Mouse (Mus musculus) heart, postnatal 0 days (tissue): ENCODE data around the gene Clip2. TPM values are rescaled to one million over a fixed set of nuclear protein-coding genes. Genes with fewer than 3 reads are reported as not detected.

ENCODE experiments used
- ATAC-seq: fragments of 200-750 bp; cut with Nextera tagmentation; 2 replicates; pipeline ENCODE4 v1.8.0; 2017; ENCODE audit warnings: low read depth, moderate number of reproducible peaks, moderate library complexity; ENCODE audit not compliant: insufficient read depth
- DNase-seq: peaks from one replicate; pipeline ENCODE4 v3.0.0-alpha.2; 2016; ENCODE audit warnings: low spot score
- H3K27ac ChIP-seq: fragments of 300-500 bp; sonication (generic); 2 replicates; pipeline ENCODE4 v1.5.1; 2014; ENCODE audit warnings: low read depth, mild to moderate bottlenecking
- H3K27me3 ChIP-seq: fragments of 300-500 bp; sonication (generic); 2 replicates; pipeline ENCODE4 v1.6.1; 2014; ENCODE audit warnings: low read length, mixed read lengths; ENCODE audit not compliant: control insufficient read depth, insufficient read depth
- H3K36me3 ChIP-seq: fragments of 300-500 bp; sonication (generic); replicated peaks from 2 replicates; pipeline ENCODE4 v1.6.1; 2014; ENCODE audit warnings: low read length, mixed read lengths; ENCODE audit not compliant: control insufficient read depth, insufficient read depth
- H3K4me1 ChIP-seq: fragments of 300-500 bp; sonication (generic); 2 replicates; pipeline ENCODE4 v1.6.1; 2014; ENCODE audit warnings: antibody characterized with exemption; ENCODE audit not compliant: control insufficient read depth, insufficient read depth
- H3K4me2 ChIP-seq: fragments of 300-500 bp; sonication (generic); 2 replicates; pipeline ENCODE4 v1.6.1; 2014; ENCODE audit warnings: low read depth, mild to moderate bottlenecking, low read length, moderate library complexity
- H3K4me3 ChIP-seq: fragments of 300-500 bp; sonication (generic); 2 replicates; pipeline ENCODE4 v1.5.1; 2014; ENCODE audit warnings: low read depth, low read length
- H3K9ac ChIP-seq: fragments of 300-500 bp; sonication (generic); replicated peaks from 2 replicates; pipeline ENCODE4 v1.6.1; 2014; ENCODE audit warnings: low read depth, low read length, mixed read lengths
- H3K9me3 ChIP-seq: fragments of 300-500 bp; sonication (generic); replicated peaks from 2 replicates; pipeline ENCODE4 v1.6.1; 2016; ENCODE audit warnings: low read length; ENCODE audit not compliant: control insufficient read depth
- CTCF ChIP-seq: IDR thresholded peaks from 2 replicates; pipeline ENCODE4 v1.5.1; 2016; ENCODE audit warnings: antibody characterized with exemption, control low read depth, low read depth
- EP300 ChIP-seq: IDR thresholded peaks from 2 replicates; pipeline ENCODE4 v1.6.1; 2016; ENCODE audit warnings: antibody characterized with exemption, low read depth
- WGBS: fragments of 180-500 bp; shearing (Covaris S2); extraction: QIAGEN DNeasy Blood & Tissue Kit; methylation state at CpG from one replicate; pipeline ENCODE4 v1.1.7; 2014; 5-methylcytosine and 5-hydroxymethylcytosine counted together
- polyA plus RNA-seq: library from polyadenylated mRNA; unstranded; fragments of >200 nt; fragmentation: Nextera tagmentation; extraction: Ambion mirVana; gene quantifications from 2 replicates; pipeline ENCODE4 v1.2.1, GENCODE M21; 2015
- total RNA-seq: library from RNA; depleted of rRNA; stranded (reverse); fragments of >200 nt; gene quantifications from 2 replicates; pipeline ENCODE4 v1.2.3, GENCODE M21; 2014; ENCODE audit warnings: low replicate concordance

The Clip2 gene
- total and polyA plus RNA-seq, 2 experiments from 2014 or later = 0.87 to 14.0 TPM

DNA sequence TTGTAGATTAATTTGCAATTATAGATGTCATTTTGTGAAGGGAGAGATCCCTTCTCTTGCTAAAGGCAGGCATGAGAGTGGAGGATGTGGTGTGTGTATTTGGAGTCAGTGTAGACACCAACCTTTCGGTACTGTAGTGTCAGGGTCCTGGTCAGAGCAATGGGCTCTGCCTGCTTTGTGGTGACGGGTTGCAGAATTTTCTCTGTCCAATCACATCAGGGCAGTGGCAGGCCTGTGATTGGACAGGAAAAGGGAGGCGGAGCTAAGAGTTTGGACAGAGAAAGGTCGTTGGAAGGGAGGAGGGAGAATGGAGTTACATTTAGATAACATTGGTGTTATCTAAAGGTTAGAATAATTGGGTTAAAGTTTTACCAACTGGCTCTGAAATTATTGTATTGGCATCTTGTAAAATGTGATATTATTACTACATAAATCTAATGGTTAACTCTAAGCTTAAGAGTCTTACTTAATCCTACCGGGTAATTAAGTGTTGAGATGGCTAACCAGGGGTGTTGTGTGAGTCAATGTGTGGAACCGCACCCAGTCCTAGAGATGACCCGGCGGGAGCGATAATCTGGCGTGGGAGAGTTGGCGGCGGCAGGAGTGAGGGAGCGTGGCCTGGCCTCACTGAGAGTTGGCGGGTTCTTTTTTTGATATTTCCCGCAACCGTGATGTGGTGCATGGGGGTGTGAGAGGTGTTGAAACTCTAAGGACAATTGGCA is 8.4 kb upstream of the Clip2 start:
- no peaks in the 10 kb centered on the region for H3K27me3 ChIP-seq
- no peak overlapping the region for H3K4me3 ChIP-seq
- no peak overlapping the region for H3K27ac ChIP-seq
- TF ChIP-seq EP300 (no peak), CTCF (no peak)
- no peak overlapping the region for H3K9ac ChIP-seq
- H3K4me2 ChIP-seq = no peak overlapping the region
- ATAC-seq (no peak), DNase-seq (no peak)
- H3K9me3 ChIP-seq = no peaks in the 10 kb centered on the region
- H3K4me1 ChIP-seq = no peaks in the 10 kb centered on the region
- H3K36me3 ChIP-seq = no peaks in the 10 kb centered on the region
- WGBS = 70% methylated on average over 16 of the region's 16 CpGs

DNA sequence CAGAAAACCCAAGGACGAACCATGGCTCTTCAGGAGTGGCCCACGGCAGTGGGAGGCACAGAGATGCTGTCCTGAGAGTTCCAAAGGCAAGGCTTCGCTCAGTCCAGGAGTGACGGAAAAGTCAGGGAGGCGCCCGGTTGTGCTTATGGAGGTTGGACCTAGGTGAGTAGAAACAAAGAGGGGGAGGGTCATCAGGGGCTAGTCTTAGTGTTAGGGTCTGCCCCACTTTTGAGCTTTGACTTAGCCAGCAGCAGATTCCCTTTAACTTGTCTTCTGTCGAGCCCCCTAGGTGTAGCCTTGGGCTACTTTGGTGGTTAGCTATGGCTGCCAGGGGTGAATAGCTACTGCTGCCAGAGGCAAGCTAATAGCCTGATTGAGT is 7.8 kb upstream of the Clip2 start, which contains the start of gene Syna:
Syna (minus strand) TSS at position 101 of the 379 bp plus-strand sequence.
- DNase-seq = no peak
- 0 out of 2 replicates have a peak, but pooled peaks cover 2% of the 10 kb centered on the region for H3K4me1 ChIP-seq
- no peaks in the 10 kb centered on the region for H3K27me3 ChIP-seq
- ATAC-seq = no peak
- 72% methylated on average over 7 of the region's 7 CpGs for WGBS
- H3K9me3 ChIP-seq = no peaks in the 10 kb centered on the region
- no peak within 1 kb of the TSS for H3K27ac ChIP-seq
- H3K4me2 ChIP-seq = no peak within 1 kb of the TSS
- H3K9ac ChIP-seq = no peak within 1 kb of the TSS
- no peak within 1 kb of the TSS for H3K4me3 ChIP-seq
- no peaks in the 10 kb centered on the region for H3K36me3 ChIP-seq
- TF ChIP-seq CTCF = no peak
- TF ChIP-seq EP300 = no peak

DNA sequence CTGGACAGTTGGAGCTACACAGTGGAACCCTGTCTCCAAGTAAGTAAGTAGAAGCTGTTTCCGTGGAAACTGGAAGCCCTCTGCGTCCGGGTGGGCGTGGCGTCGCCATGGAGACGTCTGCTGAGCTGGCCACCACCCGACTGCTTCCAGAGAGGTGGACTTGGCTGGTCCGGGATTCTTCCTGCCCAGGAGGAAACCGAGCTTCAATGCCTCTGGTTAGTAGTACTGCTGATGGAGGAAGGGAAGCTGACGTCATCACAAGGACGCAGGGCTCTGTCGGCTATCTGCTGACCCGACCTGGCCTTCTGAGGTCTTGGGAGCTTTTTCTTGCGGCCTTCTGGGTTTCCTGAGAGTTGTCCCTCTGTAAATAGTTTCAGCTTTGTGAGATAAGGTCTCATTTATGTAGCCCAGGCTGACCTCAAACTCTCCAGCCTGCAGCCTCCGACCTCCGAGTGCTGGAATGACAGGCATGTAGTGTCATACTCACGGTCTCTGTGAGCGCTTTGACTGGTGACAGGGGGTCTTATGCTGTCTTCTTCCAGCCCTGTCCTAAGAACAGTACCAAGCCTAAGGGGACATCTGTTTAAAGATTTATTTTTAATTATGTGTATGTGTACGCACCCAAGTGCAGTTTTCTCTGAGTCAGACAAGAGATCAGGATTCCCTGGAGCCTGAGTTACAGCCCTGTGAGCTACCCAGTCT is 3.4 kb upstream of the Clip2 start:
- TF ChIP-seq CTCF (no peak), EP300 (no peak)
- 0 out of 2 replicates have a peak, but pooled peaks cover 3% of the 10 kb centered on the region for H3K27me3 ChIP-seq
- H3K9ac ChIP-seq = no peak overlapping the region
- no peak for ATAC-seq
- H3K4me2 ChIP-seq = no peak overlapping the region
- no peaks in the 10 kb centered on the region for H3K36me3 ChIP-seq
- H3K9me3 ChIP-seq = no peaks in the 10 kb centered on the region
- peak overlapping the region; percentile 60 for H3K27ac ChIP-seq
- 8% methylated on average over 20 of the region's 20 CpGs for WGBS
- DNase-seq = peak; percentile 70
- H3K4me3 ChIP-seq = no peak overlapping the region
- H3K4me1 ChIP-seq = 0 out of 2 replicates have a peak, but pooled peaks cover 3% of the 10 kb centered on the region

DNA sequence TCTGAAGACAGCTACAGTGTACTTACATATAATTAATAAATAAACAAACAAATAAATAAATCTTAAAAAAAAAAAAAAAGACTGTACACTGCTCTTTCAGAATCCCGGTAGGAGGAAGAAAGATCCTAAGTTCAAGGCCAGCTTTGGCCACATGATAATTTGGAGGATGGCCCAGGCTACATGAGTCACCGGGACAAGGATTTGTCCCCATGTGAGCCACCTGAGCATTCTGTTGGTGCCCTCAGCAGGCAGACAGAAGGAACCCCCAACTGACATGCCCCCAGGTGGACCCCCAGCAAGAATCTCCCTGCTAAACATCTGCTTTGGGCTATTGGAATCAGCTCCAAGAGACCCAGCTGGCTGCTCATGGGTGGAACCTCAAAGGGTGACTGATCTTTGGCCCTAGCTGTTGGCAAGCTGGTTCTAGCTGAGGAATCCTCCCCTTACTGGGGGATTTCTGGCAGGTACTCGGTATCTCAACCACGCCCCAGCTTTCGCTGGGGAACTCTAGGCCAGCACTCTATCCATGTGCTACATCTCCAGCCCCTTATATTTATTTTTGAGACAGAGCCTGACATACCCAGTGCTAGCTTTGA is 1.8 kb upstream of the Clip2 start:
- Histone ChIP-seq H3K27me3 (0 out of 2 replicates have a peak, but pooled peaks cover 3% of the 10 kb centered on the region), H3K4me3 (no peak overlapping the region), H3K9ac (no peak overlapping the region), H3K4me2 (no peak overlapping the region), H3K4me1 (0 out of 2 replicates have a peak, but pooled peaks cover 3% of the 10 kb centered on the region), H3K27ac (no peak overlapping the region), H3K36me3 (no peaks in the 10 kb centered on the region), H3K9me3 (no peaks in the 10 kb centered on the region)
- WGBS = 76% methylated on average over 5 of the region's 5 CpGs
- no peak for ATAC-seq
- DNase-seq = no peak
- no peak for TF ChIP-seq CTCF
- TF ChIP-seq EP300 = no peak

DNA sequence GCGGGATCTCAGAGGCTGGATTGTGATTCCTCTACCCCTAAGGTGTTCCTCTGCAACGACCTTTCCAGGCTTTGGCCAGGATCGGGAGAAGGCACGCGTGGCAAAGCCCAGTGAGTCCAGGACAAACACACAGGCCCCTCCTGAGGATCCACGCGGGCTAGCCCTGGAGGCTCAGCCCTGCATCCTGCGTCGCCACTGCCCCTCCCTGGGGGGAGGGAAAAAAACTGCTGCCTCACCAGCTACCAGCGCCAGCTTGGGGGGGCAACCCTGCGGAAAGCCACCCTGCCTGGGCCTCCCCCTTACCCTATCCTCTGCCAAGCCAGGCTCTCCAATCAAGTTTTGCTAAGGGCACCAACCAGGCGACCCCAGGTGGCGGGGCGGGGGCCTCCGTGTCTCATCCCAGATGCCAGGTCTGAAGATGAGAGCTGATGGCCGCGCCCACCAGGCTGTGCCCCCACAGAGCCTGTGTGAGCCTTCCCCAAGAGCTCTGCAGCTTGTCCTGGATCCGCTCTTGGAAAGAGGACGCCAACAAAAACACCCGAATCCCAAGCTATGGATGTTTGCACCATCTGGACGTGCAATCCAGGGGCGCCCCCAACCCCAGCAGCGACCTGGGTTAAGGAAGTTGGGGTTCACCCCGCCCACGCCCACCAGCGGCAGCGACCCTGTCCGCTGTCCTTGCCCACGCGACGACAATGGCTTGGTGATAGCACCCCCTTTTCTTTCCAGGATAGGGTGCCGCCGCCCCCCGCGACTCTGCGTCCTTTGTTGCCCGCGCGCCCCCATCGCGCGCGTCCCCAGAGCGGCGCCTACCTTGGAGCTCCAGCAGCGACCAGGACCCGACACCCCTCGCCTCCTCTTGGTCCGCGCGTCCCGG is 763 bp downstream of the Clip2 start:
- no peak for TF ChIP-seq EP300
- TF ChIP-seq CTCF = no peak
- Histone ChIP-seq H3K27ac (peak overlapping the region; percentile 81), H3K27me3 (0 out of 2 replicates have a peak, but pooled peaks cover 3% of the 10 kb centered on the region), H3K9me3 (no peaks in the 10 kb centered on the region), H3K4me2 (peak overlapping the region; percentile 86), H3K9ac (peak overlapping the region; percentile 78), H3K4me3 (peak overlapping the region; percentile 72), H3K36me3 (no peaks in the 10 kb centered on the region), H3K4me1 (0 out of 2 replicates have a peak, but pooled peaks cover 3% of the 10 kb centered on the region)
- no peak for DNase-seq
- WGBS = 3% methylated on average over 39 of the region's 52 CpGs
- no peak for ATAC-seq
